Mouse (Mus musculus) myocyte (in vitro differentiated cells): Measurements from ENCODE around the gene Tcf7. TPM values are rescaled to one million over a fixed set of nuclear protein-coding genes. Genes with fewer than 3 reads are reported as not detected.

ENCODE experiments used
- H3K27me3 ChIP-seq: one replicate; pipeline ENCODE4 v1.6.1; 2011; ENCODE audit not compliant: control insufficient read depth, insufficient read depth, insufficient read length
- H3K36me3 ChIP-seq: one replicate; pipeline ENCODE4 v1.6.1; 2011; ENCODE audit not compliant: control insufficient read depth, insufficient read depth
- H3K4me2 ChIP-seq: one replicate; pipeline ENCODE4 v1.6.1; 2011; ENCODE audit warnings: low read depth, control low read depth
- H3K4me3 ChIP-seq: one replicate; pipeline ENCODE4 v1.5.1; 2011; ENCODE audit warnings: mild to moderate bottlenecking, control low read depth, moderate library complexity
- H3K79me2 ChIP-seq: one replicate; pipeline ENCODE4 v1.6.1; 2011; ENCODE audit not compliant: control insufficient read depth, insufficient read depth
- H3ac ChIP-seq: one replicate; pipeline ENCODE4 v1.6.1; 2011; ENCODE audit not compliant: control insufficient read depth, insufficient read length
- CEBPB ChIP-seq: IDR thresholded peaks from 2 replicates; pipeline ENCODE4 v1.6.1; 2011; ENCODE audit warnings: mild to moderate bottlenecking, moderate library complexity; ENCODE audit not compliant: poor library complexity, insufficient read depth, severe bottlenecking
- E2F4 ChIP-seq: IDR thresholded peaks from one replicate; pipeline ENCODE4 v1.6.1; 2011; ENCODE audit warnings: mild to moderate bottlenecking, control low read depth, moderate library complexity; ENCODE audit not compliant: insufficient read depth
- MAX ChIP-seq: IDR thresholded peaks from one replicate; pipeline ENCODE4 v1.6.1; 2011; ENCODE audit warnings: low read depth, mild to moderate bottlenecking, control low read depth
- MYOD1 ChIP-seq, 3 experiments: IDR thresholded peaks; one replicate each; pipeline ENCODE4 v1.6.1; 2011; ENCODE audit warnings: control low read depth in 2 of 3, low read depth in 2 of 3, mild to moderate bottlenecking in 2 of 3, moderate library complexity in 1 of 3; ENCODE audit not compliant: insufficient read length in 2 of 3, control insufficient read depth in 1 of 3
- MYOG ChIP-seq, 3 experiments: IDR thresholded peaks; one replicate each; pipeline ENCODE4 v1.6.1; 2011; ENCODE audit warnings: control low read depth in 2 of 3, low read depth in 2 of 3, mild to moderate bottlenecking in 2 of 3; ENCODE audit not compliant: insufficient read length in 2 of 3, control insufficient read depth in 1 of 3, insufficient read depth in 1 of 3
- POLR2A ChIP-seq: IDR thresholded peaks from one replicate; pipeline ENCODE4 v1.6.1; 2011; ENCODE audit warnings: low read depth, mild to moderate bottlenecking, control low read depth, moderate library complexity; ENCODE audit not compliant: insufficient read length
- POLR2AphosphoS2 ChIP-seq: IDR thresholded peaks from one replicate; pipeline ENCODE4 v1.6.1; 2011; ENCODE audit warnings: low read depth, control low read depth; ENCODE audit not compliant: insufficient read length
- REST ChIP-seq: IDR thresholded peaks from one replicate; pipeline ENCODE4 v1.6.1; 2011; ENCODE audit warnings: mild to moderate bottlenecking, control low read depth, moderate library complexity; ENCODE audit not compliant: insufficient read depth, insufficient read length
- SRF ChIP-seq: IDR thresholded peaks from one replicate; pipeline ENCODE4 v1.6.1; 2011; ENCODE audit warnings: low read depth; ENCODE audit not compliant: control insufficient read depth, insufficient read length
- TCF12 ChIP-seq: IDR thresholded peaks from one replicate; pipeline ENCODE4 v1.6.1; 2011; ENCODE audit warnings: mild to moderate bottlenecking, control low read depth; ENCODE audit not compliant: poor library complexity, insufficient read depth, severe bottlenecking
- TCF3 ChIP-seq: IDR thresholded peaks from one replicate; pipeline ENCODE4 v1.6.1; 2011; ENCODE audit warnings: low read depth, control low read depth; ENCODE audit not compliant: insufficient read length
- USF1 ChIP-seq: IDR thresholded peaks from one replicate; pipeline ENCODE4 v1.6.1; 2011; ENCODE audit warnings: low read depth, mild to moderate bottlenecking, control low read depth, moderate library complexity
- polyA plus RNA-seq: library from polyadenylated mRNA; unstranded; fragments of >200 nt; fragmentation: generic; extraction: Trizol; gene quantifications from one replicate; pipeline ENCODE4 v1.2.1, GENCODE M21; 2012; ENCODE audit warnings: missing spikeins

Gene Tcf7
- polyA plus RNA-seq, 1 experiment: 17.3 TPM

DNA sequence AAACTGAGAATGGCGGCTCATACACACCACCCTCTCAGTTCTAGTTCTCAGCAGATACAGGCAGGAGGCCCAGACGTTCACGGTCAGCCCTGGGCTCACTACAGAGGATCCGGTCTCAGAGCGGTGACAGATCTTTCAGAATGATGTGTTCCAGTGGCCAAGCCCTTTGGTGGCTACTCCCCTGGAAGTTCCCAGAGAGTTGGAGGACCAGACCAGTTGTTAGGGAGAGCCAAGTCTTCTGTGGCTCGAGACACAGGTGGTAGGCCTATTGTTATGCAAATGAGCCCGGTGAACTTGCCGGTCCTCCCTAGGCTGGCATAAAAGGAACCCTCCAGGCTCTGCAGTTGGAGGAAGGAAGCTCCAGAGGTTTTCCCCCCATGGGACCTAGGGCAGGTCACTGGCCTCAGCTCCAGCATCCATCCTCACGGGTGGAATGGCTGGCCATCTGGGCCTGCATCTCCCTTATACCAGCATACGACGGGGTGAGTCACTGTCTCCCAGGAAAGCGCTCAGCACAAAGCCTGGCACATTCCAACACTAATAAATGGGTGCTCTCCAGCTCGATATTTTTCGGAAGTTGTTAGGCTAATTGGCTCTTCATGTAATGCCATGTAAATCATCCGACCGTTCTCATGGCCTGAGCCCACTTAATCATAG, 3.6 kb upstream of the Tcf7 start:
- TF ChIP-seq E2F4 (no peak), REST (no peak), USF1 (no peak), POLR2AphosphoS2 (no peak), CEBPB (no peak), TCF3 (no peak), POLR2A (no peak), SRF (no peak), MAX (no peak), MYOD1 (IDR thresholded peaks at IDR 0.05; ENCODE audit: control insufficient read depth in 1 of 3, insufficient read length in 2 of 3, low read depth in 2 of 3) (no peak), MYOG (IDR thresholded peaks at IDR 0.05; ENCODE audit: control insufficient read depth in 1 of 3, insufficient read depth in 1 of 3, insufficient read length in 2 of 3, low read depth in 2 of 3) (no peak), TCF12 (no peak)
- Histone ChIP-seq H3K4me3 (no peak overlapping the region), H3ac (no peak overlapping the region), H3K79me2 (peaks cover 3% of the 10 kb centered on the region), H3K27me3 (no peaks in the 10 kb centered on the region), H3K4me2 (peak overlapping the region; percentile 13), H3K36me3 (no peaks in the 10 kb centered on the region)

- TF ChIP-seq TCF3 (no peak), MAX (no peak), E2F4 (no peak), POLR2AphosphoS2 (no peak), POLR2A (no peak), MYOD1 (IDR thresholded peaks at IDR 0.05; ENCODE audit: control insufficient read depth in 1 of 3, insufficient read length in 2 of 3, low read depth in 2 of 3) (no peak)
- peaks cover 3% of the 10 kb centered on the region for H3K79me2 ChIP-seq
- peak overlapping the region; percentile 55 for H3K4me3 ChIP-seq
- peak overlapping the region; percentile 74 for H3ac ChIP-seq
- no peaks in the 10 kb centered on the region for H3K27me3 ChIP-seq
- H3K4me2 ChIP-seq: peak overlapping the region; percentile 57
- H3K36me3 ChIP-seq: peaks cover 5% of the 10 kb centered on the region
Measured at GRCm38 (mm10) chr11:52283596-52284571, 1.1 kb upstream of the Tcf7 start.

GRCm38 (mm10) chr11:52282420-52282773, 417 bp downstream of the Tcf7 start:
- H3K79me2 ChIP-seq: peaks cover 3% of the 10 kb centered on the region
- H3ac ChIP-seq: peak overlapping the region; percentile 74
- peak overlapping the region; percentile 85 for H3K4me2 ChIP-seq
- no peaks in the 10 kb centered on the region for H3K27me3 ChIP-seq
- H3K4me3 ChIP-seq: peak overlapping the region; percentile 55
- peaks cover 5% of the 10 kb centered on the region for H3K36me3 ChIP-seq
- TF ChIP-seq TCF12: no peak
- no peak for TF ChIP-seq POLR2AphosphoS2
- TF ChIP-seq TCF3: no peak
- no peak for TF ChIP-seq E2F4
- TF ChIP-seq USF1: no peak
- no peak for TF ChIP-seq POLR2A
- TF ChIP-seq CEBPB: no peak
- no peak for TF ChIP-seq MAX
- no peak for TF ChIP-seq SRF
- no peak for TF ChIP-seq MYOG (IDR thresholded peaks at IDR 0.05; ENCODE audit: control insufficient read depth in 1 of 3, insufficient read depth in 1 of 3, insufficient read length in 2 of 3, low read depth in 2 of 3)
- no peak for TF ChIP-seq REST
- no peak for TF ChIP-seq MYOD1 (IDR thresholded peaks at IDR 0.05; ENCODE audit: control insufficient read depth in 1 of 3, insufficient read length in 2 of 3, low read depth in 2 of 3)

DNA sequence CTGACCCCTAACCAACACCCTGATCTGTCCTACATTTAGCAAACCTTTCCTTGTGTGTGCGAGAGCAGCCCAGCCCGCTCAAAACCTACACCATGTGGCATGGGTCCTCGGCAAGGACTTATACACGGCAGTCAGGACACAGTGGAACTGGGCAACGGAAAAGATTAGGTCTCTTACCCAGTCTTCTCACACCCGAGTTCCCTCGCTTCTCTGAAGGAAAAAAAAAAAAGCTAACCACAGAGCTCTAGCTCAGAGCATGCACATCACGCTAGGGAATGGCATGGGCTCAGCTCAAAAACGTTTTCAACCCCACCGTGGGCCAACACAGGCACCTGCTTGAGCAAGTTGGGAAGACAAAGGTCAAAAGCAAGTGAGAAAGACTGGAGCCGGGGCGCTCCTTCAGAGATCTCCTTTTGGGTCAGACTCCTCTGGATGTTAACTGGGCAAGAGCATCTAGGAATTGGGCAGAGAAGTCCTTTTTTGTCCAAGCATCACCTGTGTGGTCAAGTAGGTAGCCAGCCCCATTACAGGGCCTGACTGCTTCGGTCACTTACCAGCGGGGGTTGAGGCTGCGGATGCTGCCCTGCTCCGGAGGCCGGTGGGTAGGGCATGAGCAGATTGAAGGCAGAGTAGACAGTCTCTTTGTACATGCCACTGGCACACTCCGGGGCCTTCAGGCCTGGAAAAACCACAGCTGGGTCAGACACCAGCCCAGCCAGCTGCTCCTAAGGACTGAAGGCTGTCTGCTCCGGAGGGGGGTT, 1.1 kb downstream of the Tcf7 start:
- peaks cover 5% of the 10 kb centered on the region for H3K36me3 ChIP-seq
- no peak overlapping the region for H3ac ChIP-seq
- TF ChIP-seq TCF3: no peak
- no peak for TF ChIP-seq E2F4
- no peak for TF ChIP-seq MYOG (IDR thresholded peaks at IDR 0.05; ENCODE audit: control insufficient read depth in 1 of 3, insufficient read depth in 1 of 3, insufficient read length in 2 of 3, low read depth in 2 of 3)
- no peak for TF ChIP-seq REST
- TF ChIP-seq POLR2AphosphoS2: no peak
- no peak for TF ChIP-seq SRF
- no peak for TF ChIP-seq POLR2A
- TF ChIP-seq CEBPB: no peak
- TF ChIP-seq MAX: no peak
- no peak for TF ChIP-seq MYOD1 (IDR thresholded peaks at IDR 0.05; ENCODE audit: control insufficient read depth in 1 of 3, insufficient read length in 2 of 3, low read depth in 2 of 3)
- TF ChIP-seq TCF12: no peak
- TF ChIP-seq USF1: no peak
- peaks cover 3% of the 10 kb centered on the region for H3K79me2 ChIP-seq
- no peaks in the 10 kb centered on the region for H3K27me3 ChIP-seq
- H3K4me2 ChIP-seq: peak overlapping the region; percentile 85
- H3K4me3 ChIP-seq: peak overlapping the region; percentile 55
